Mouse (Mus musculus) kidney, postnatal 4 days (tissue): ENCODE measurements around the gene Cyp27b1.
"Not testable (repeated sequence)": the region's sequence is repeated elsewhere in the genome, so short reads cannot be mapped to it uniquely, and the experiment has no call there.

Source experiments
- DNase-seq, 2 experiments: peaks; one replicate each; pipeline ENCODE4 v3.0.0; 2021; ENCODE audit warnings: mixed read lengths in 2 of 2

Cyp27b1 gene

DNA sequence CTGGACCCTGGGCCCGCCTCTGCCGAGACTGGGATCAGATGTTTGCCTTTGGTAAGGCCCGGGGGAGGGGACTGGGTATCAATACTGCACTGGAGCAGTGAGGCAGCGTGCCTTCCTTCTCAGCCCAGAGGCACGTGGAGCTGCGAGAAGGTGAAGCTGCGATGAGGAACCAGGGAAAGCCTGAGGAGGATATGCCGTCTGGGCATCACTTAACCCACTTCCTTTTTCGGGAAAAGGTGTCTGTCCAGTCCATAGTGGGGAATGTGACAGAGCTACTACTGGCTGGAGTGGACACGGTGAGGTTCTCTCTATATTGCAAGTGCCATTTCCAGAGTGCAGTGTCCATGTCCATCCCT, 2.0 kb downstream of the Cyp27b1 start:
- no peak for DNase-seq

DNA sequence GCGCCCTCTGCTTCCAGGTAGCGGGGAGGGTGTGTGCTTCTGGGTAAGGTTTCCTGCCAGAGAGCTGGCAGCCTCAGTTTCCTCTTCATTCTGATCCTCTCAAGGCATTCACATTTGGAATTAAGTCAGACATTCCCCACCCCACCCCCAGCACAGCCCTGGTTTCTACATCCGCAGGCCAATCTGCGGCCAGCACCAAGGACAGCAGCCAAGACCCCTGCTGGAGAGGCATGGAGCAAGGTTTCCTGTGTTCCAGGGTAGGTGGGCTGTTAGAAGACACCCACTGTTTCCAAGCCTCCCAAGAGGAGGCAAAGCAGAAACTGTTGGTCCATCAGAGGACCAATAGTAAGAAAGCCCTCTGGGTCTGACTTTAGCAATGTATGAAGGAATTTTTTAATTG, 6.6 kb downstream of the Cyp27b1 start:
- peak; percentile 68 to 70 for DNase-seq

DNA sequence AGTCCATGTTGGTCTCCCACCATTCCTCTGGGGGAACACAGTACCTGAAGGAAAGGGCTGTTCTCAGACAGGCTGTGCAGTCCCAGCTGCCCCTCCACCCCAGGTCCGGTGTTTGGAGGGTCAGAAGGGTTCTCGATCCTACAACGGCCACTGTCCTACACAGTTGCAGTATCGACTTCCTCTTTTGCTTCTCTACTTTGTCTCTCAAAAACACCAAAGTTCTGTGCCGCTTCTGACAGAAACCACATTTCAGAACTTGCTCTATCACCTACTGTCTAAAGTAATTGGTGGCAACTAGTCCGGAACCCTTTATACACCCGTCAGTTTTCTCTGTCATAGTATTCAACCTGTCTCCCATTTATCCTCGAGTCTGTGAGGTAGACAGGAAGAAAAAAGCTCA, 7.4 kb downstream of the Cyp27b1 start:
- DNase-seq, result no peak

GRCm38 (mm10) chr10:127056490-127056889, 8.4 kb downstream of the Cyp27b1 start:
- no peak for DNase-seq

- DNase-seq, result peak; percentile 89 to 90
These were observed 10.1 kb downstream of the Cyp27b1 start for GRCm38 (mm10) chr10:127058161-127058560.

DNA sequence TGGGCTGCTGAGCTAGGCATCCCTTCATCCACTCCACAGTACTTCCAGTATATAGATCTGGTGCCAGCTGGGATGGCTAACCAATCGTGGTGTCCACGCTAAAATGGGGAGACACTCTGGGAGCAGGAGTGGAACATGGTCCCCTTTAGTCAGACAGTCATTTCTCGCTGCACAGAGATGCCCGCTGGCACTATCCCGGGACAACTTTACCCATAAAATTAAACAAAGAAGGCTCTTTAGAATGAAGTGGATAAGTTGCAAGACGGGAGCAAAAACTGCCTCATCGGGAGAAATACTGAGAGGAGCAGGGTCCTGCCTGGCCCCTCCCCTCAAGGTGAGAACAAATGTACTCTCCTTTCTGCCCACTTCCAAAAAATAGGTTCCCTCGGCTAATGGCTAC, 10.7 kb downstream of the Cyp27b1 start:
- DNase-seq, result no peak

DNA sequence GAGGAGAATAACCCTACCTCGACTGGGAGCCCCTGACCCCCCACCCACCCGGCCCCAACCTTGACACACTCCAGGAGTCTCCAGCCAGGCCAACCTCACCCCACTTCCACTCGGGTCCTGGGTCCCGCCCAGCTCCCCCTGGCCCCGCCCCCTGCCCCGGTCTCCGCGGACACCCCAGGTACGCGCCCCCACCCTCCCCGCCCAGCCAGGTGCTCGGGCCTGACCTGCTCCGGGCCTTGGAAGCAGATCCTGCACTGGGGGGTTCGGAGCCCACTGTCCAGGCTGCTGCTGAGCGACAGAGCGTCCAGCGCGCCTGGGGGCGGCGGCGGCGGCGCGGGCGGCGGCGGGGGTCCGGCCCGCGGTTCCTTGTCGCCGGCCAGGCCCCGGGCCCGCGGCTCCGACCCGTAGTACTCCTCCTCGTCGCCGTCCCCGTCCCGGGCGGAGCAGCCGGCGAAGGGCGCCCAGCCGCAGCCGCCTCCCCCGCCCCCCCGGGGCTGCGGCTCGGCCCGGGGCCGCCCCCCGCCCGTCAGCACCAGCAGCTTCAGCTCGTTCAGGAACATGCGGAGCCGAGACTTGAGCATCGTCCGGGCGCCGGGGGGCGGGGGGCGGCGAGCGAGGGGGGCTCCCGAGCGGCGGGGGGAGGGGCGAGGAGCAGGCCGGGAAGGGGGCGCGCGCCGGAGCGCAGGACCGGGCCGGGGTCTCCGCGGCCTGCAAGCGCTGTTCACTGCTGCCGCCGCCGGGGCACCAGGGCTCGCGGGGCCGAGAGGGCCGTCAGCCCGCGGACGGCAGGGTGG, 11.3 kb downstream of the Cyp27b1 start:
- DNase-seq, result peak; percentile 41 to 62

DNA sequence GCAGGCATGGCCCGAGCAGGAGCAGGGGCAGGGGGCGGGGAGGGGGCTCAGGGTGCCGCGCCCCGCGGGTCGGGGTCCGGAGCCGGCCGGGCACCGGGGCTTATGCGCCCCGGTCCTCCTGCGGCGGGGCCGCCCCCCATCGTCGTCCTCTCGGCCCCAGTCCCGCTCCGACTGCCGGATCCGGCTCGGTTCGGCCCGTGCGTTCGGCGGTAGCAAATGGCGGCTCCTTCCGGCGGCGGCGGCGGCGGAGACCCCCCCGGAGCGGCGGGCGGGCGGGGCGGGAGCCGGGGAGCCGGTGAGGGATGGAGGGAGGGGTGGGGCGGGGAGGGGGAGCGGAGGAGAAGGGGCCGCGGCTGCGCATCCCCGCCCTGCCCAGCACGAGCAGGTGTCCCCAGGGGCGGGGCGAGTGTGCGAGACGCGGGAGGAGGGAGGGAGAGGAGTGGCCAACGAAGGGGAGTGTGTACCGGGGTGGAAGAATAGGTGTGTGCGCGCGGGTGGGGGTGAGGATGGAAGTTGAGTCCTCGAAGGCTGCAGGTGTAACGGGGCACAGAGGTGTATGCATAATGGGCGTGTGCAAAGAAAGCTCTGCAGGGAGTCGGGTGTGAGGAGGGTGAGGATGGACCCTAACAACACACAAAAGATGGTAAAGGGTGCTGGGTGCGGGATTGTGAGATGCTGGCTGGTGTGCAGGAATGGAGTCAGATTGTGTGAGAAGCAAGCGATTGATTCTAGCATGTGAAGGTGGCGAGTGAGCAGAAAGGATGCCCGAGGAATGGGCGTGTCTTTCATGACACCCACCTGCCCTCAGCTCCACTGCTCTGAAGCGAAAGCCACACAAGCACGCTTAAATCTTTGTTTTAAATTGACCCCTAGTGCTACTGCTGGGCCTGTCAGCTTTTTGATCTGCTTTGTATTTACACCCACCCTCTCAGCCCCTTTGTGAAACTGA, 12.2 kb downstream of the Cyp27b1 start, which contains the start of gene March9:
Gene March9, minus strand, starts transcription at position 217 of the 949 bp plus-strand sequence.
- peak; percentile 79 to 86 for DNase-seq

GRCm38 (mm10) chr10:127061085-127061484, 13.0 kb downstream of the Cyp27b1 start:
- DNase-seq, result no peak

- DNase-seq, result no peak
These were observed 13.5 kb downstream of the Cyp27b1 start for GRCm38 (mm10) chr10:127061513-127061912.

DNA sequence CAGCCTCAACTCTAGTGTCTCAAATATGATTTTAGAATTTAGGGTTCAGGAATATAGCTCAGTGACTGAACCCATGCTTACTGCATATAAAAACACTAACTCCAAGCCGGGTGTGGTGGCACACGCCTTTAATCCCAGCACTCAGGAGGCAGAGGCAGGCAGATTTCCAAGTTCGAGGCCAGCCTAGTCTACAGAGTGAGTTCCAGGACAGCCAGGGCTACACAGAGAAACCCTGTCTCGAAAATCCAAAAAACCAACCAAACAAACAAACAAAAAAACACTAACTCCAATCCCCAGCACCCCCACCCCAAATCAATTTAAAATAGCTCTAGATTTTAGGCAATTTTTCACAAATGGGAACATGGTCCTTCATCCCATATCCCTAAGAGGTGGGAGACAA, 14.1 kb downstream of the Cyp27b1 start:
- not testable (repeated sequence) for DNase-seq

DNA sequence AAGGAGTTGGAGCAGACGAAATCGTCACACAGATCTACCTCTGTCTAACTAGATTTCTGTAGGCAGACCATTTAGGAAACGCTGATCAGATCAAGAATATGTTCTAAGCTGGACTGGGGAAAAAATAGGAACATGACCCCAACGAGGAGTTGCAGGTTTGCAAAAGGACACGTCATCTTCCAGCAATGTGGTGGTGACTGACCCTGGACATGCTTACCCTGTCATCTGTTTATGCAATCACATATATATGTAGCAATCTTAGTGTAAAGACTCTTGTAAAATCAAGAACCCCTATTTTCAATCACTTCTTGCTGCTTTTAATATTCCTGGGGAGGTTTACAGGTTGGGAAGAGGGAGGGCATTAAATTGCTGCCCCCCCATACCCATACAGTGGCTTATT, 14.5 kb downstream of the Cyp27b1 start:
- no peak for DNase-seq

DNA sequence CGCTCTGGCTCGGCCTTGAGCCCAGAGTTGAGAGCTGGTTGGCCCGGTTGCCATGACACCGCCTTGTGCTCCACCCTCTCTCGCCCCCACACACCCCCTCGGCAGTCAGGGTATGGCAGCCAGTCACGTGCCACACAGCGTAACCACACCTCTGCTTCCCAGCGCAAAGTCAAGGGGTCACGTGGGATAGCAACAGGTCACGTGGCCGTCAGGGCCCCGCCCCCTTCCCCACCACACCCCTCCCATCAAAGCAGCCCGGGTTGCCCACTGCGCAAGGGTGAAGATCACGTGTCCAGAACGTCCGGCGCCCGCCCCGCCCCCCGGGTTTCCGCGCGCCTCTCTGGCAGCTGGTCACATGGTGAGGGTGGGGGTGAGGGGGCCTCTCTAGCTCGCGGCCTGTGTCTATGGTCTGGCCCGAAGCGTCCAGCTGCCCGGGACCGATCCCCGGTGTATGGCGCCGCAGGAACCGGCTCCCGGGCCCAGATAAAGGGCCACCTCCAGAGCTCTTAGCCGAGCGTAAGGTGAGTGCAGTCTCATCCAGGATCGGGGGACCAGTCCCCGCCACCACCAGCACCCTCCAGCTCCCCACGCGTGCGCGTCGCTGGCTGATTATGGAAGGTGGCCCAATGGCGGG, 15.3 kb downstream of the Cyp27b1 start, which contains the start of gene Cdk4:
Gene Cdk4, plus strand, starts transcription at position 296 of the 634 bp plus-strand sequence.
- peak; percentile 99 to 100 for DNase-seq

DNA sequence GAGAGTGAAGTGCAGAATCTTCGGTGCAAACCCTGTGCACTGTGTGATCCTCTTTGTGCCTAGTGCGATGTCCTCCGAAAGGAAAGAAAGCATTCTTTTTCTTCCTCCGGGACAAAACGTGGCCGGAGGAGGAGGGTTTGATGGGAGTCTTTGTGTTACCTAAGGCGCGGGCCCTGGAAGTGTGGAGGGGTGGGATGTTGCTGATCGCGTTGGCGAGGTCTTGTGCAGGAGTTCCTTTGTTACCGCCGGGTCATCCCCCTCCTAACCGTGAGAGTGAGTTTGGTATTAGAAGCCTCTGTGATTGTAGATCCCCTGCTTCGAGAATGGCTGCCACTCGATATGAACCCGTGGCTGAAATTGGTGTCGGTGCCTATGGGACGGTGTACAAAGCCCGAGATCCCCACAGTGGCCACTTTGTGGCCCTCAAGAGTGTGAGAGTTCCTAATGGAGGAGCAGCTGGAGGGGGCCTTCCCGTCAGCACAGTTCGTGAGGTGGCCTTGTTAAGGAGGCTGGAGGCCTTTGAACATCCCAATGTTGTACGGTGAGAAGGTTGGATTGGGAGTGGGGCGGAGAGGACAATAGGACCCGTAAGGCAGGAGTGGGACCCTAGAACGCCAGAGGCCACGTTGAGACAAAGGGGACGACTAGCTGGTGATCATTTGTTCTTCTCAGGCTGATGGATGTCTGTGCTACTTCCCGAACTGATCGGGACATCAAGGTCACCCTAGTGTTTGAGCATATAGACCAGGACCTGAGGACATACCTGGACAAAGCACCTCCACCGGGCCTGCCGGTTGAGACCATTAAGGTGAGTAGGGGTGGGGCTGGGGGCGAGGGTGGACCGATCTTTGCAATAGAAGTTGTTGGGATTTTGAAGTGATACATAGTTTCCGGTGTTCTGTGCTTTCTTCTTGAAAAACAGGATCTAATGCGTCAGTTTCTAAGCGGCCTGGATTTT, 16.1 kb downstream of the Cyp27b1 start:
- no peak for DNase-seq

GRCm38 (mm10) chr10:127065981-127066380, 17.9 kb downstream of the Cyp27b1 start:
- DNase-seq, result no peak

DNA sequence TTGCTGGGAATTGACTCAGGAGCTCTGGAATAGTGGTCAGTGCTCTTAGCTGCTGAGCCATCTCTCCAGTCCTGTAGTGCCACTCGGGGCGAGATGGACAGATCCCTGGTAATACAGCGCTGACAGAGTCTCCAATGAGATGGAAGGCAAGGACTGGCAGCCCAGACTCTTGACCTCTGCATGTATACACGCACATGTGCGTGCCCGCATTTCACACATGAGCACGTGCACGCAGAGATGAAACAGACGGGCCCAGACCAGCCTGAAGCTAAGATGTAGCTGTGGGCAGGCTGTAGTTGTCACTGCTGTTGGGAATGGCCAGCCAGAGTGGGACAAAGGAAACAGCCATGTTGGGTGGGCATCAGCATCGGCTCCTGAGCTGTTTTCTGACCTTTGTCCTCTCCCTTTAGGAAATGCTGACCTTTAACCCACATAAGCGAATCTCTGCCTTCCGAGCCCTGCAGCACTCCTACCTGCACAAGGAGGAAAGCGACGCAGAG, 18.5 kb downstream of the Cyp27b1 start:
- no peak for DNase-seq

GRCm38 (mm10) chr10:127068360-127069038, 20.4 kb downstream of the Cyp27b1 start:
- DNase-seq, result no peak

DNA sequence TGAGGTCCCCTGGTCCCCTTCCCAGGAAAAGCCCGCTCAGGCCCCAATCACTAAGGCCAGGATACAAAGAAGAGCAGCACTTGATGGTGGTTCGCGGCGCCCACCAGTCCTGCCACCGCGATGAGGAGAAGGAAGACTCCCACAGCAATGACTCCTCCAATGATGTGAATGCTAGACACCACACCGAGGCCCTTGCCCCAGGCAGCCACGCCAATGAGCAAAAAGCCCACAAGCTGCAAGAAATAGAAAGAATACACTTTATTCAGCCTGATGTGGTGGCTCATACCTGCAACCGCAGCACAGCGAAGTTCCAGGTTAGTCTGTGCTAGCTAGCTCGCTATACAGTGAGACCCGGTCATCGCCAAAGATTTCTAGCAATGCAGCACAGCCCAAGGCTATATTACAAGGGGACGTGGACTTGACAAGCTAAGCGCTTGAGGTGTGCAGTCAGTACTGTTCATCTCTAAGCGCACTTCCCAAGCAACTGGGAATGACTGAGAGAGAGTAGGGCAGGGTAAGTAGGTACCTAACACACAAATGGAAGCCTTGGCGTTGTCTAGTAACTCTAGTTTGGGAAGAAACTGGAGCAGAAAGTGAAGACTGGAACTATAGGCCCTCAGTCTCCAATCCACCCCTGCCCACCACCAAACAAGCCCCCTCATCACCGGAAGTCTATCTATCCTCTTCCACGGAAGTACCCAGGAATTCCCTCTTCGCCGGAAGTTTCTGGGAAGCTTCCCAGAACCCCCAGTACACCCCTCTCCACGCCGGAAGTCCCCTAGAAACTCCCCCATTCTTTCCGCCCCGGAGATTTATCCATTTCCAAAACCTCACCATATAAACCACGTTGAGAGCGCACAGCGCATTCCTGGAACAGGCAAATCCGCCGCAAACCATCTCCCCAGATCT, 21.5 kb downstream of the Cyp27b1 start:
- no peak for DNase-seq

GRCm38 (mm10) chr10:127070190-127071121, 22.4 kb downstream of the Cyp27b1 start, which contains the start of gene Tspan31:
TSS of gene Tspan31 (minus strand) at chr10:127070264.
- DNase-seq, result peak; percentile 88 to 93
